Mouse (Mus musculus) C2C12 (cell line): Measurements from ENCODE around the gene C4b.

Source experiments
- CTCF ChIP-seq: IDR thresholded peaks from one replicate; pipeline ENCODE4 v1.5.1; 2011; ENCODE audit not compliant: control insufficient read depth, insufficient read depth, insufficient read length
- MAX ChIP-seq: IDR thresholded peaks from one replicate; pipeline ENCODE4 v1.6.1; 2011; ENCODE audit warnings: mild to moderate bottlenecking, control low read depth
- USF1 ChIP-seq: IDR thresholded peaks from one replicate; pipeline ENCODE4 v1.6.1; 2011; ENCODE audit warnings: low read depth, mild to moderate bottlenecking, control low read depth, moderate library complexity

GRCm38 (mm10) chr17:34761471-34761870, 17.8 kb upstream of the C4b start:
- TF ChIP-seq MAX (no peak), CTCF (no peak), USF1 (no peak)
